Mouse (Mus musculus) cerebellum, postnatal 25 days (tissue): ENCODE data around the gene Lage3.
"Not testable (repeated sequence)": the region's sequence is repeated elsewhere in the genome, so short reads cannot be mapped to it uniquely, and the experiment has no call there.

ENCODE experiments used
- DNase-seq, 2 experiments: peaks; one replicate each; pipeline ENCODE4 v3.0.0; 2021; ENCODE audit warnings: mixed read lengths in 2 of 2

The Lage3 gene

GRCm38 (mm10) chrX:74353467-74353770 is at the start of gene Lage3:
Lage3 (minus strand) TSS chrX:74353618.
- peak; percentile 85 to 90 for DNase-seq

GRCm38 (mm10) chrX:74400136-74400535 is 46.7 kb upstream of the Lage3 start:
- no peak for DNase-seq

- DNase-seq = peak; percentile 83 to 88
Measured at GRCm38 (mm10) chrX:74392535-74393443, 39.4 kb upstream of the Lage3 start, which contains the start of the genes Fam3a and Ikbkg. Fam3a (minus strand) TSS chrX:74393272. Ikbkg (plus strand) TSS chrX:74393290.

DNA sequence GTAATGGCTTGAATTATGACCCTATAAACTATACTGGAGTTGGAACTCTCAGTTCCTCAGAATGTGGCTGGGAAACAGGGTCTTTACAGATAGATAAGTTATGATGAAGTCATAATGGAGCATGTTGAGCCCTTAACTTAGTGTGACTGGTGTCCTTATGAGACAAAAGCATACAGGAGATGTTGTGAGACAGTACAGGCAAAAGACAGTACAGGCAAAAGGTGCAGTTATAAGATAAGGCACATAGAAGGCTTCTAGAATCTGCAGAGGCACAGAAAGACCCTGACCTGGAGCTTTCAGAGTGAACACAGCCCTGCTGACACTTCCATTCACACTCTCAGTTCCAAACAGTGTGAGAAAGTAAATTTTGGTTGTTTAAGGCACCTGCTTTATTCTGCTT is 34.7 kb upstream of the Lage3 start:
- no peak for DNase-seq

DNA sequence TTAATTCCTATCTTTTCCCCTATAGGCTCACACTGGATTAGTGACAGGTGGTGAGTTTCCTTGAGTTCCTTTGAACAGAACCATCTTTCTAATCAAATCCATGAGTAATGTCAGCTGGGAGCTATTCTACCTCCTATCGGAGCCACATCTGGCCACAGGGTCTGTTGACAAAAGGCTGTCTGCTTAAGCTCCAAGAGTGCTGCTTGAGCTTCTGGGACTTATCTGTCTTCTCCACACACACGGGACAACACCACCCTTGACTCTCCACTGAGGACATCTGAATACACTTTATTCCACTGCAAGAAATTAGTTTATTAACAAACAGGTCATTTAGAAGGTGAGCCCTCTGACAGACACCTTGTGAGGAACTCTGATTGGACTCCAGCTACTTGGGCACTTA is 31.0 kb upstream of the Lage3 start:
- DNase-seq = no peak

DNA sequence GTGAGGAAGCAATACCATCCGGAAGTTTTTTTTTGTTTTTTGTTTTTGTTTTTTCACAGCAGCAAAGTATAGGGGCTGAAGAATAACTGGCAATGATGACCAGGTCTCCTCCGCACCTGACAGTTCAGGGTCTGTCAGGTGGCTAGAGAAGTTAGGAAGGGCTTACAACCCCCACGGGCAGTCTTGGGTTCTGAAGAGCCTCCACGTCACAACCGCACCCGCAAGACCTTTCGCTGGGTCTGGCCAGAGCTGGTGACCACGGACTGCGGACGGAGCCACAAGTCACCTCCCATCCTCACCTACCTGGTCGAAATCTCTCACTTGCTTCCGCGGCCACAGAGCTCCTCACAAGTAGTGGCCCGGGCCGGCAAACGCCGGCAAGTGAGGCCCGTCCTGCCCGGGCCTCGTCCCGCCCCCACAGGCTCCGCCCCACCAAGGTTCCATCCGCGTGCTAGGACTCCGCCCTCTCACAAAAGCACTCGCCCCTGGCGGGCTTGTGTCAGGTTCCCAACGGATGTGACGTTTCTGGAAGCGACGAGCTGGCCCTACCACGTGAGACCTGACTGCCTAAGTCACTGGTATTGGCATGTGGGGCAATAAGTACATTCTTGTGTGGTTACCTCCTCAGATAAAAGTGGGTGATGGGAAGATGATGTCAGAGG is 19.6 kb upstream of the Lage3 start, which contains the start of the genes Ubl4a and Slc10a3:
Gene Ubl4a, minus strand, starts transcription at position 331 of the 662 bp plus-strand sequence.
Gene Slc10a3, minus strand, starts transcription at position 462 of the 662 bp plus-strand sequence.
- DNase-seq = peak; percentile 74 to 85

DNA sequence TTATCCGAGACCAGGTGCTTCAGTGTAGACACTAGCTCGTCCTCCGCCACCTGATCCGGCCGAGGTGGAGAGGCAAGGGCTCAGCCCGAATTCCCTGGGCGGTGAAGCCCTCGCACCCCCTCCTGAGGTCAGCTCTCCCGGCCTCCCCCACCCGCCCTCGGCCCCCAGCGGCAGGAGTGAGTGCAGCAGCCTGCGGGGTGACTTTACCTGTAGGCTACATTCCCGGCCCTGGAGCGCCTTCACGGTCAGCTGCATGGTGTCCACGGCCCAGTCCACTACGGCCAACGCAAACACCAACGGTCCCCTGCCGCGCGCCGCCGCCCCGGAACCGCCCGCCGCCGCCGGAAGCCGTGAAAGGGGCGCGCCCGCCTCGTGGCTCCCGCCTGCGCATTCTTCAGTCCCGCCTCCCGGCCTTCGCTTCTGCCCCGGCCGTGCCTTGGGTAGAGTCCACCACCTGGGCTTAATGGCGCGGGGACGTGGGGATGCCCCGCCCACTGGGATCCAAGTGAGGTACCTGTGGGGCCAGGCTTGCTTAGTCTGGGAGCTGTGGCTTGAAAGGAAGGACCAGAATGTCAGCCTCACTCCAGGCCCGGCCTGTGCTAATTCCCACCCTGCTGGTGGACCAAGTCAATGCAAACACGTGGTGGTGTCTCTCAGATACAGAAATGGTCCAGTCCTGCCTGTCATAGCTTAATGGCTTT is 14.9 kb upstream of the Lage3 start:
- peak; percentile 74 to 84 for DNase-seq

DNA sequence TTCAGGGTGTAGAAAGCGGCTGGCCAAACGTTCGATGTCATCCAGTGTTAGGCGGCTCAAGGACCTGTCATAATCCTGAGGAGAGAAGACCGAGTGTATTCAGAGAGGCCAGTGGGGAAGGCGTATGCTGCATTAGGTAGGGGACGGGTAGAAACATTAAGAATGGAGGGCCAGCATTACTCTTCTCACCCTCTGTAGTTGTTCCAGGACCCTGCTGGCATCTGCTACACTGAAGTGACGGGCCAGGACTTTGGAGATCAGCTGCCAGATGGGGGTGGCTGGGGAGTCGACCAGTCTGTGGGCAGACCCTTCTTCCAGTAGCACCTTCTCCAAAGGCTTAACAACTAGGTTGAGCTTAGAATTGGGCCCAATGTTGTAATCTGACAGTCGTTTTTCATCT is 14.1 kb upstream of the Lage3 start:
- no peak for DNase-seq

- no peak for DNase-seq
Measured at GRCm38 (mm10) chrX:74359171-74359570, 5.8 kb upstream of the Lage3 start.

DNA sequence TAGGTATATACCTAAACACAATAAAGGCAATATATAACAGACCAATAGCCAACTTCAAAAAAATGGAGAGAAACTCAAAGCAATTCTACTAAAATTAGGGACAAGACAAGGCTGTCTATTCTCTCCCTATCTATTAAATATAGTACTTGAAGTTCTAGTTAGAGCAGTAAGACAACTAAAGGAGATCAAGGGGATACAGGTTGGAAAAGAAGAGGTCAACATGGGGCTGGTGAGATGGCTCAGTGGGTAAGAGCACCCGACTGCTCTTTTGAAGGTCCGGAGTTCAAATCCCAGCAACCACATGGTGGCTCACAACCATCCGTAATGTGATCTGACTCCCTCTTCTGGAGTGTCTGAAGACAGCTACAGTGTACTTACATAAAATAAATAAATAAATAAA is 3.7 kb upstream of the Lage3 start:
- DNase-seq = not testable (repeated sequence)

- no peak for DNase-seq
Measured at GRCm38 (mm10) chrX:74352645-74353466, 562 bp downstream of the Lage3 start.

GRCm38 (mm10) chrX:74330166-74330930 is 23.1 kb downstream of the Lage3 start:
- DNase-seq = peak; percentile 32 to 56

- peak in 1 of 2 experiments; percentile 28 for DNase-seq
Measured at GRCm38 (mm10) chrX:74329215-74329671, 24.2 kb downstream of the Lage3 start.

GRCm38 (mm10) chrX:74328725-74329161 is 24.7 kb downstream of the Lage3 start, which contains the start of gene Plxna3:
Plxna3 (plus strand) TSS chrX:74329066.
- peak; percentile 75 to 79 for DNase-seq

- peak; percentile 84 to 92 for DNase-seq
Measured at GRCm38 (mm10) chrX:74312540-74313464, 40.6 kb downstream of the Lage3 start, which contains the start of gene Fam50a. Fam50a (plus strand) TSS chrX:74313033.

GRCm38 (mm10) chrX:74304867-74305700 is 48.3 kb downstream of the Lage3 start, which contains the start of gene Gdi1:
Gdi1 (plus strand) TSS chrX:74304998.
- peak; percentile 81 to 82 for DNase-seq
